Mouse (Mus musculus) ES-E14 (cell line): Measurements from ENCODE around the gene Nsmce1. TPM values are rescaled to one million over a fixed set of nuclear protein-coding genes. Genes with fewer than 3 reads are reported as not detected.

Source experiments
- DNase-seq: peaks from one replicate; pipeline ENCODE4 v3.0.0-alpha.2; 2013; ENCODE audit warnings: low read depth, low spot score
- H3K27ac ChIP-seq: 2 replicates; pipeline ENCODE4 v1.5.1; 2012; ENCODE audit warnings: low read depth, mild to moderate bottlenecking, low read length, moderate library complexity, mixed read lengths; ENCODE audit not compliant: poor library complexity, insufficient read depth, severe bottlenecking
- H3K36me3 ChIP-seq: 2 replicates; pipeline ENCODE4 v1.6.1; 2012; ENCODE audit warnings: mild to moderate bottlenecking, low read length, moderate library complexity, mixed read lengths; ENCODE audit not compliant: control insufficient read depth, poor library complexity, insufficient read depth, severe bottlenecking
- H3K4me1 ChIP-seq, 2 experiments: fragments of 150-350 bp in 1 of 2; sonication (generic) in 1 of 2; 2 replicates each; pipeline ENCODE4 v1.6.1; 2012; ENCODE audit warnings: low read length in 2 of 2, mild to moderate bottlenecking in 1 of 2, mixed read lengths in 1 of 2; ENCODE audit not compliant: control insufficient read depth in 2 of 2, insufficient read depth in 2 of 2, poor library complexity in 1 of 2
- H3K4me3 ChIP-seq, 2 experiments: fragments of 150-350 bp in 1 of 2; sonication (generic) in 1 of 2; 2 replicates each; pipeline ENCODE4 v1.5.1; 2012; ENCODE audit warnings: low read length in 2 of 2, low read depth in 1 of 2, mild to moderate bottlenecking in 1 of 2, mixed read lengths in 1 of 2; ENCODE audit not compliant: insufficient read depth in 1 of 2, poor library complexity in 1 of 2, severe bottlenecking in 1 of 2
- H3K9ac ChIP-seq: 2 replicates; pipeline ENCODE4 v1.6.1; 2012; ENCODE audit warnings: low read depth, mild to moderate bottlenecking, low read length, mixed read lengths; ENCODE audit not compliant: poor library complexity, insufficient read depth, severe bottlenecking
- H3K9me3 ChIP-seq: fragments of 150-350 bp; sonication (generic); 2 replicates; pipeline ENCODE4 v1.6.1; 2012; ENCODE audit warnings: low read depth, mild to moderate bottlenecking, low read length; ENCODE audit not compliant: control insufficient read depth, insufficient read depth
- CHD2 ChIP-seq: IDR thresholded peaks from 2 replicates; pipeline ENCODE4 v1.6.1; 2014; ENCODE audit warnings: mild to moderate bottlenecking, low read depth, low read length, inconsistent platforms
- HCFC1 ChIP-seq: IDR thresholded peaks from 2 replicates; pipeline ENCODE4 v1.6.1; 2012; ENCODE audit warnings: low read length, inconsistent platforms, borderline replicate concordance; ENCODE audit not compliant: insufficient read depth
- MAFK ChIP-seq: IDR thresholded peaks from 2 replicates; pipeline ENCODE4 v1.6.1; 2014; ENCODE audit warnings: mild to moderate bottlenecking, low read depth, low read length, inconsistent platforms; ENCODE audit not compliant: insufficient read depth
- ZC3H11A ChIP-seq: IDR thresholded peaks from 2 replicates; pipeline ENCODE4 v1.6.1; 2012; ENCODE audit warnings: low read depth, mild to moderate bottlenecking, inconsistent platforms, low read length, borderline replicate concordance
- ZNF384 ChIP-seq: IDR thresholded peaks from 2 replicates; pipeline ENCODE4 v1.6.1; 2012; ENCODE audit warnings: low read depth, low read length, inconsistent platforms
- in situ Hi-C, 2 experiments: fragments of 600-800 bp; cut with MboI; formaldehyde crosslinking; loops; one replicate each; pipeline ENCODE4 v1.15.1; 2025; ENCODE audit warnings: low sequenced_read_pairs in 2 of 2, inconsistent platforms in 1 of 2; ENCODE audit not compliant: unreplicated experiment in 2 of 2
- total RNA-seq: library from RNA; depleted of rRNA; stranded (reverse); fragments of 300-350 nt; gene quantifications from 2 replicates; pipeline ENCODE4 v1.2.3, GENCODE M21; 2012

Gene Nsmce1
- total RNA-seq, 1 experiment, result 62.5 TPM

- TF ChIP-seq ZNF384, result no peak
- TF ChIP-seq CHD2, result no peak
- no peak for TF ChIP-seq HCFC1
- TF ChIP-seq ZC3H11A, result no peak
- no peak for TF ChIP-seq MAFK
- in situ Hi-C loops, result no loop called here
- no peak overlapping the region for H3K4me3 ChIP-seq
- peak; percentile 54 for DNase-seq
- H3K9me3 ChIP-seq, result no peaks in the 10 kb centered on the region
- no peak overlapping the region for H3K27ac ChIP-seq
- H3K4me1 ChIP-seq, result no peaks in the 10 kb centered on the region; a peak in 1 of 4 replicates
- peaks cover 19% of the 10 kb centered on the region; the same call in 1 of the 2 replicates for H3K36me3 ChIP-seq
- no peak overlapping the region for H3K9ac ChIP-seq
Measured at GRCm38 (mm10) chr7:125471991-125472741, 19.2 kb downstream of the Nsmce1 start.

GRCm38 (mm10) chr7:125470901-125471300 is 20.5 kb downstream of the Nsmce1 start:
- no peak overlapping the region for H3K27ac ChIP-seq
- no peak for TF ChIP-seq HCFC1
- TF ChIP-seq CHD2, result no peak
- no peak for TF ChIP-seq ZC3H11A
- no peak for TF ChIP-seq ZNF384
- no peak for TF ChIP-seq MAFK
- H3K9ac ChIP-seq, result no peak overlapping the region
- H3K4me3 ChIP-seq, result no peak overlapping the region
- DNase-seq, result no peak
- in situ Hi-C loops, result no loop called here
- no peaks in the 10 kb centered on the region; a peak in 1 of 4 replicates for H3K4me1 ChIP-seq
- H3K9me3 ChIP-seq, result no peaks in the 10 kb centered on the region
- H3K36me3 ChIP-seq, result peaks cover 24% of the 10 kb centered on the region; the same call in 1 of the 2 replicates

DNA sequence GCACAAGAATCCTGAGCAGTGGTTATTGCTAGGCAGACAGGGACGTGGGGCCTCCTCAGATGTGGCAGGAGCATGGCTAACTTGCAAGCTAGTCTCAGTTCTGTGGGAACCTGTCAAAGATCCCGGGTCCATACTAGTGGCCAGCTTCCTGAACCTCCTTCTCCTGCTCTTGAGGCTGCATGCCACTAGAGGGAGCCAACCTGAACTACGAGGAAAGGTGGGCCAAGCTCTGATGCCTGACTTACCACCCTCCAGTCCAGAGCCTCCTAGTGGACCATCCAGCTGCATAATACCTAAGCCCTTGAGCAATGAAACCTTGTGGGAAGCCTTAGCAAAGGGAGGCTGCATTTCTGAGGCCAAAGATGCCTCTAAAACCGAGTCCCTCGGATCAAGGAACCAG is 21.5 kb downstream of the Nsmce1 start:
- Histone ChIP-seq H3K4me1 (no peaks in the 10 kb centered on the region; a peak in 1 of 4 replicates), H3K9ac (no peak overlapping the region), H3K27ac (no peak overlapping the region), H3K36me3 (peaks cover 27% of the 10 kb centered on the region; the same call in 1 of the 2 replicates), H3K4me3 (no peak overlapping the region), H3K9me3 (no peaks in the 10 kb centered on the region)
- in situ Hi-C loops, result no loop called here
- 0 out of 2 replicates have a peak, but pooled peaks have one; percentile 21 for TF ChIP-seq ZC3H11A
- no peak for TF ChIP-seq ZNF384
- DNase-seq, result peak; percentile 67

- Histone ChIP-seq H3K4me3 (no peak overlapping the region), H3K9ac (no peak overlapping the region), H3K4me1 (no peaks in the 10 kb centered on the region), H3K9me3 (no peaks in the 10 kb centered on the region), H3K36me3 (peaks cover 14% of the 10 kb centered on the region; the same call in 1 of the 2 replicates), H3K27ac (no peak overlapping the region)
- in situ Hi-C loops, result no loop called here
- DNase-seq, result no peak
- no peak for TF ChIP-seq ZNF384
- TF ChIP-seq MAFK, result no peak
- no peak for TF ChIP-seq CHD2
- TF ChIP-seq ZC3H11A, result no peak
- TF ChIP-seq HCFC1, result no peak
Measured at GRCm38 (mm10) chr7:125462200-125462599, 29.2 kb downstream of the Nsmce1 start.

- no peaks in the 10 kb centered on the region for H3K4me1 ChIP-seq
- peaks cover 4% of the 10 kb centered on the region; the same call in 1 of the 2 replicates for H3K36me3 ChIP-seq
- TF ChIP-seq ZNF384 (no peak), HCFC1 (no peak), ZC3H11A (no peak), CHD2 (no peak), MAFK (no peak)
- no peaks in the 10 kb centered on the region for H3K9me3 ChIP-seq
- DNase-seq, result no peak
- H3K9ac ChIP-seq, result no peak overlapping the region
- H3K4me3 ChIP-seq, result no peak overlapping the region
- H3K27ac ChIP-seq, result no peak overlapping the region
- in situ Hi-C loops, result no loop called here
Measured at GRCm38 (mm10) chr7:125453671-125454070, 37.7 kb downstream of the Nsmce1 start.
